Mouse (Mus musculus): ENCODE data around the gene Slc4a7.

- no peak for TF ChIP-seq POLR2A (IDR thresholded peaks at IDR 0.05; ENCODE audit: insufficient read length, low read depth)
- TF ChIP-seq MAX (IDR thresholded peaks at IDR 0.05; ENCODE audit: low read depth): no peak
- TF ChIP-seq MYOG (IDR thresholded peaks at IDR 0.05; ENCODE audit: control insufficient read depth in 1 of 3, insufficient read depth in 1 of 3, insufficient read length in 2 of 3, low read depth in 2 of 3): no peak
- TF ChIP-seq USF1 (IDR thresholded peaks at IDR 0.05; ENCODE audit: low read depth): no peak
- TF ChIP-seq E2F4 (IDR thresholded peaks at IDR 0.05; ENCODE audit: insufficient read depth): no peak
- no peak for TF ChIP-seq POLR2AphosphoS2 (IDR thresholded peaks at IDR 0.05; ENCODE audit: insufficient read length, low read depth)
- no peak for TF ChIP-seq TCF3 (IDR thresholded peaks at IDR 0.05; ENCODE audit: insufficient read length, low read depth)
- no peak for TF ChIP-seq MYOD1 (IDR thresholded peaks at IDR 0.05; ENCODE audit: control insufficient read depth in 1 of 3, insufficient read length in 2 of 3, low read depth in 2 of 3)
These were observed 5.0 kb downstream of the Slc4a7 start for GRCm38 (mm10) chr14:14707061-14707460.

Measured in myocyte (in vitro differentiated cells).